Mouse (Mus musculus) intestine, embryonic 14.5 days (tissue): Measurements from ENCODE around the gene Ttn. TPM values are rescaled to one million over a fixed set of nuclear protein-coding genes. Genes with fewer than 3 reads are reported as not detected.

Experiments
- ATAC-seq: fragments of 200-750 bp; cut with Nextera tagmentation; replicated peaks from 2 replicates; pipeline ENCODE4 v1.8.0; 2017; ENCODE audit warnings: low read depth, moderate number of reproducible peaks, moderate TSS enrichment, moderate library complexity; ENCODE audit not compliant: low FRiP score, low TSS enrichment
- DNase-seq: peaks from one replicate; pipeline ENCODE4 v3.0.0-alpha.2; 2018; ENCODE audit warnings: low spot score
- H3K27ac ChIP-seq: fragments of 300-500 bp; sonication (generic); 2 replicates; pipeline ENCODE4 v1.5.1; 2014; ENCODE audit warnings: low read depth, mild to moderate bottlenecking, control low read depth
- H3K27me3 ChIP-seq: fragments of 300-500 bp; sonication (generic); replicated peaks from 2 replicates; pipeline ENCODE4 v1.6.1; 2014; ENCODE audit warnings: low read length, control low read depth; ENCODE audit not compliant: control insufficient read depth, insufficient read depth
- H3K36me3 ChIP-seq: fragments of 300-500 bp; sonication (generic); 2 replicates; pipeline ENCODE4 v1.6.1; 2014; ENCODE audit warnings: low read length, control low read depth; ENCODE audit not compliant: control insufficient read depth, insufficient read depth
- H3K4me1 ChIP-seq: fragments of 300-500 bp; sonication (generic); replicated peaks from 2 replicates; pipeline ENCODE4 v1.6.1; 2014; ENCODE audit warnings: low read length, control low read depth, mixed read lengths; ENCODE audit not compliant: control insufficient read depth, insufficient read depth
- H3K4me2 ChIP-seq: fragments of 300-500 bp; sonication (generic); 2 replicates; pipeline ENCODE4 v1.6.1; 2014; ENCODE audit warnings: low read length
- H3K4me3 ChIP-seq: fragments of 300-500 bp; sonication (generic); 2 replicates; pipeline ENCODE4 v1.5.1; 2014; ENCODE audit warnings: low read depth, low read length, control low read depth, mixed read lengths
- H3K9ac ChIP-seq: fragments of 300-500 bp; sonication (generic); 2 replicates; pipeline ENCODE4 v1.6.1; 2014; ENCODE audit warnings: mild to moderate bottlenecking, low read length
- H3K9me3 ChIP-seq: fragments of 300-500 bp; sonication (generic); 2 replicates; pipeline ENCODE4 v1.6.1; 2016; ENCODE audit warnings: low read length, control low read depth; ENCODE audit not compliant: control insufficient read depth
- WGBS: fragments of 180-500 bp; shearing (Covaris S2); extraction: QIAGEN DNeasy Blood & Tissue Kit; methylation state at CpG from one replicate; pipeline ENCODE4 v1.1.7; 2014; 5-methylcytosine and 5-hydroxymethylcytosine counted together
- polyA plus RNA-seq: library from polyadenylated mRNA; unstranded; fragments of >200 nt; fragmentation: Nextera tagmentation; extraction: Ambion mirVana; gene quantifications from 2 replicates; pipeline ENCODE4 v1.2.1, GENCODE M21; 2014

The Ttn gene
- polyA plus RNA-seq, 1 experiment from 2014 or later = 0.04 TPM

- Histone ChIP-seq H3K27me3 (no peaks in the 10 kb centered on the region), H3K4me2 (no peak overlapping the region), H3K4me3 (no peak overlapping the region), H3K9ac (no peak overlapping the region), H3K9me3 (no peaks in the 10 kb centered on the region), H3K4me1 (no peaks in the 10 kb centered on the region), H3K36me3 (peaks cover 1% of the 10 kb centered on the region; the same call in 1 of the 2 replicates), H3K27ac (no peak overlapping the region)
- 72% methylated on average over 3 of the region's 3 CpGs for WGBS
- ATAC-seq (no peak), DNase-seq (no peak)
These were observed 280.2 kb downstream of the Ttn start for GRCm38 (mm10) chr2:76702188-76702587.

GRCm38 (mm10) chr2:76695290-76695689 is 287.1 kb downstream of the Ttn start:
- Histone ChIP-seq H3K4me3 (no peak overlapping the region), H3K4me2 (no peak overlapping the region), H3K9ac (no peak overlapping the region), H3K9me3 (no peaks in the 10 kb centered on the region), H3K27ac (no peak overlapping the region), H3K36me3 (peaks cover 68% of the 10 kb centered on the region), H3K4me1 (no peaks in the 10 kb centered on the region), H3K27me3 (no peaks in the 10 kb centered on the region)
- 85% methylated on average over 6 of the region's 6 CpGs for WGBS
- no peak for DNase-seq
- ATAC-seq = no peak

- ATAC-seq (no peak), DNase-seq (no peak)
- Histone ChIP-seq H3K4me2 (no peak overlapping the region), H3K27me3 (no peaks in the 10 kb centered on the region), H3K36me3 (peaks cover 69% of the 10 kb centered on the region), H3K9ac (no peak overlapping the region), H3K4me1 (no peaks in the 10 kb centered on the region), H3K9me3 (no peaks in the 10 kb centered on the region), H3K27ac (no peak overlapping the region), H3K4me3 (no peak overlapping the region)
- WGBS = 87% methylated on average over 5 of the region's 5 CpGs
These were observed 288.6 kb downstream of the Ttn start for GRCm38 (mm10) chr2:76693765-76694164.

GRCm38 (mm10) chr2:76690436-76691204 is 291.7 kb downstream of the Ttn start:
- H3K27ac ChIP-seq = no peak overlapping the region
- 88% methylated on average over 12 of the region's 12 CpGs for WGBS

GRCm38 (mm10) chr2:76688162-76688561 is 294.2 kb downstream of the Ttn start:
- Histone ChIP-seq H3K27me3 (no peaks in the 10 kb centered on the region), H3K27ac (no peak overlapping the region), H3K9me3 (no peaks in the 10 kb centered on the region), H3K4me3 (no peak overlapping the region), H3K4me1 (no peaks in the 10 kb centered on the region), H3K4me2 (no peak overlapping the region), H3K9ac (no peak overlapping the region), H3K36me3 (peaks cover 82% of the 10 kb centered on the region)
- DNase-seq (no peak), ATAC-seq (no peak)
- WGBS = 54% methylated on average over 7 of the region's 7 CpGs

More at GRCm38 (mm10) chr2:76690436-76691204, 291.7 kb downstream of the Ttn start:
- no peak for ATAC-seq
- Histone ChIP-seq H3K27me3 (no peaks in the 10 kb centered on the region), H3K9me3 (no peaks in the 10 kb centered on the region), H3K4me3 (no peak overlapping the region), H3K4me1 (no peaks in the 10 kb centered on the region), H3K4me2 (no peak overlapping the region), H3K36me3 (peaks cover 81% of the 10 kb centered on the region), H3K9ac (no peak overlapping the region)
- DNase-seq = no peak

GRCm38 (mm10) chr2:76687608-76688007 is 294.7 kb downstream of the Ttn start:
- ATAC-seq = no peak
- Histone ChIP-seq H3K9ac (no peak overlapping the region), H3K4me1 (no peaks in the 10 kb centered on the region), H3K9me3 (no peaks in the 10 kb centered on the region), H3K36me3 (peaks cover 82% of the 10 kb centered on the region), H3K4me3 (no peak overlapping the region), H3K4me2 (no peak overlapping the region), H3K27me3 (no peaks in the 10 kb centered on the region), H3K27ac (no peak overlapping the region)
- WGBS = 66% methylated on average over 3 of the region's 3 CpGs
- DNase-seq = no peak

- no peak for DNase-seq
- 93% methylated on average over 3 of the region's 3 CpGs for WGBS
- H3K27me3 ChIP-seq = no peaks in the 10 kb centered on the region
- no peak overlapping the region for H3K4me2 ChIP-seq
- H3K9me3 ChIP-seq = no peaks in the 10 kb centered on the region
- H3K27ac ChIP-seq = no peak overlapping the region
- no peak overlapping the region for H3K9ac ChIP-seq
- no peak overlapping the region for H3K4me3 ChIP-seq
- H3K36me3 ChIP-seq = peaks cover 82% of the 10 kb centered on the region
- ATAC-seq = no peak
- no peaks in the 10 kb centered on the region for H3K4me1 ChIP-seq
These were observed 295.4 kb downstream of the Ttn start for GRCm38 (mm10) chr2:76686986-76687385.

- no peaks in the 10 kb centered on the region for H3K4me1 ChIP-seq
- no peaks in the 10 kb centered on the region for H3K27me3 ChIP-seq
- no peak for DNase-seq
- no peak overlapping the region for H3K9ac ChIP-seq
- peaks cover 69% of the 10 kb centered on the region for H3K36me3 ChIP-seq
- no peak overlapping the region for H3K4me3 ChIP-seq
- H3K4me2 ChIP-seq = no peak overlapping the region
- whole genome bisulfite sequencing = 85% methylated on average over 8 of the region's 8 CpGs
- ATAC-seq = no peak
- no peaks in the 10 kb centered on the region for H3K9me3 ChIP-seq
- no peak overlapping the region for H3K27ac ChIP-seq
These were observed 300.0 kb downstream of the Ttn start for GRCm38 (mm10) chr2:76682301-76682700.
